Mouse (Mus musculus): ENCODE measurements around the gene Cand1. TPM values are rescaled to one million over a fixed set of nuclear protein-coding genes. Genes with fewer than 3 reads are reported as not detected.

The Cand1 gene
- total and polyA plus RNA-seq, 2 experiments, result 17.7 to 30.2 TPM

DNA sequence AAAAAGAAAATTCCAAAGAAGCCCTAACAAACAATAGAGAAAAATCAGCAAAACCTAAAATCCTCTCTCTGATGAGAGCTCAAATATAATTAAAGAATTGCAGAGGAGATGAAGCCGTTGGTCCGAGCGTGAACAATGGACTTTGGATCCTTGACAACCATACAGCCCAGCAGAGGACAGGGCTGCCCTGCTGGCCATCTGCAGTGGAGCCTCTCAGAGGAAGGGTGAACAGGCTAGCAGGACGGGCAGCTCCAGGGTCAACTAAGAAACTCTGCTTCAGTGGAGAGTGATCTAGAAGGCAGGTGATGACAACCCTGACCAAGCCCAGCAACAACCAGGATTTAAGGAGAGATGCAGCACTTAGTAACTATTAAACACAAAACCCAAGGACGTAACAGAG, 18.2 kb downstream of the Cand1 start:
- TF ChIP-seq POLR2A (IDR thresholded peaks at IDR 0.05; ENCODE audit: extremely low read depth, insufficient read depth, low read length) (no peak), CTCF (IDR thresholded peaks at IDR 0.05; ENCODE audit: low read depth, low read length) (peak; percentile 67)
- 35% methylated on average over 5 of the region's 5 CpGs for WGBS

DNA sequence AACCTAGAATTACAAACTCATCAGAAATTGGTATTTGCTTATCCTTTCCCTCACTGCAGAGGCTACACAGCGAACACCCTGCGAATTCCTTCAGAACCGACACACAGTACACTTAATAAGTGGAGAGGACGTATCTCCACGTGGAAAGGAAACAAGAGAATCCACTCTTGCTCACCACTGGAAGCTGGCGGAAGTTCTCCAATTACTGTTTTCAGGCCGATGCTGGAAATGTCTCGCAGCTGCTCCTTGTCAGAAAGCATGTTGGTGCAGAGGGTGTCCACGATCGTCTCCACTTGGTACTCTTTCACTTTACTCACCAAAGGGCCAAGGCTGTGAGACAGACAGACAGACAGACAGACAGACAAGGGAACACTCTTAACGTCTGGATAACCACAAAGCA, 20.4 kb downstream of the Cand1 start:
- 84% methylated on average over 11 of the region's 11 CpGs for WGBS
- Histone ChIP-seq H3K27me3 (ENCODE audit: control insufficient read depth, insufficient read depth, low read length) (no peaks in the 10 kb centered on the region), H3K4me3 (ENCODE audit: insufficient read depth, low read depth, low read length) (no peak overlapping the region), H3K9ac (ENCODE audit: low read depth, low read length) (no peak overlapping the region), H3K36me3 (ENCODE audit: control insufficient read depth, insufficient read depth, low read length) (peaks cover 37% of the 10 kb centered on the region), H3K4me1 (ENCODE audit: control insufficient read depth, insufficient read depth, low read length) (peaks cover 6% of the 10 kb centered on the region; the same call in 1 of the 2 replicates), H3K27ac (replicated peaks; ENCODE audit: insufficient read depth, low read depth, low read length) (no peak overlapping the region), H3K79me2 (ENCODE audit: control insufficient read depth, insufficient read depth, low read length) (peaks cover 11% of the 10 kb centered on the region; the same call in 1 of the 2 replicates)
- TF ChIP-seq POLR2A (IDR thresholded peaks at IDR 0.05; ENCODE audit: extremely low read depth, insufficient read depth, low read length), result no peak
- no peak for TF ChIP-seq CTCF (IDR thresholded peaks at IDR 0.05; ENCODE audit: low read depth, low read length)
- DNase-seq (ENCODE audit: extremely low read depth, low read depth, low spot score), result no peak

More for the DNA sequence above, 18.2 kb downstream of the Cand1 start:
- H3K9ac ChIP-seq (ENCODE audit: low read depth, low read length), result no peak overlapping the region
- H3K4me1 ChIP-seq (ENCODE audit: control insufficient read depth, insufficient read depth, low read length), result peaks cover 6% of the 10 kb centered on the region; the same call in 1 of the 2 replicates
- peaks cover 20% of the 10 kb centered on the region for H3K79me2 ChIP-seq (ENCODE audit: control insufficient read depth, insufficient read depth, low read length)
- no peak overlapping the region for H3K4me3 ChIP-seq (ENCODE audit: insufficient read depth, low read depth, low read length)
- H3K36me3 ChIP-seq (ENCODE audit: control insufficient read depth, insufficient read depth, low read length), result peaks cover 32% of the 10 kb centered on the region
- H3K27ac ChIP-seq (replicated peaks; ENCODE audit: insufficient read depth, low read depth, low read length), result no peak overlapping the region
- H3K27me3 ChIP-seq (ENCODE audit: control insufficient read depth, insufficient read depth, low read length), result no peaks in the 10 kb centered on the region
- peak; percentile 76 for DNase-seq (ENCODE audit: extremely low read depth, low read depth, low spot score)

DNA sequence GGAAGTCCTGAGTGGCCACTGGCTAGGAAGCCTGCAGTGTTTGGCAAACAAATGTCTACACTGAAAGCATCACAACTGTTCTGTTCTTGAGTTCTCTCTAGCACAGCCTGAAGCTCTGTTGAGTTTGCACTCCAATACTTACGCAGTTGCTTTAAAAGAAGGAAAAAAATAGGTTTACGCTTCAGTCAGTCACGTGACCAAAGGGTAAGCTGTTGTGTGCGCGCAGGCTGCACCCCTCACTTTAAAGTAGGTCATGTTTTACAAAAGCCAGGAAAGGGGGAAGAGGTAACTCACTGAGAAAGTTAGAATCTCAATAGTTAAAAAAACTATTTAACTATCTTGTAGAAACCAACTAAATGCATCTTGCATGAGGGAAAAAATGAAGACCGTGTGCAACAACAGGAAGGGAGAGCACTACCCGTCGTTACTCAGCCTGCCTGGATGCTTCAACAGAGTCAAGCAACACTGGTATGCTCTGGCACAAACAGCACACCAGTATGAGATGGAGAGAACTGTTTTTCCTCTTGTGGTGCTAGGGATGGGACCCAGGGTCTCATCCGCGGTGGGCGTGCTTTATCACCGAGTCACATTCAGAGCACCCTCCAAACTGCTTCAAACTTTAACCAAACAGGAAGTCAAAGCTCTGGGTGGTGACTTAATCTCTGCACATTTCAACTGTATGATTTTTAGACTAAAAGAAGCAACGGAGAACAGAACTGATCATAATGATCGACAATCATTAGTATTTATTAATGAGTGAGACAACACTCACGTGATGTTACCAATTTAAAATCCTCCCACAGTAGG, 21.4 kb downstream of the Cand1 start:
- H3K36me3 ChIP-seq (ENCODE audit: control insufficient read depth, insufficient read depth, low read length), result peaks cover 41% of the 10 kb centered on the region
- H3K79me2 ChIP-seq (ENCODE audit: control insufficient read depth, insufficient read depth, low read length), result peaks cover 8% of the 10 kb centered on the region; the same call in 1 of the 2 replicates
- 90% methylated on average over 15 of the region's 15 CpGs for WGBS
- H3K9ac ChIP-seq (ENCODE audit: low read depth, low read length), result no peak overlapping the region
- no peak overlapping the region for H3K4me3 ChIP-seq (ENCODE audit: insufficient read depth, low read depth, low read length)
- no peak for DNase-seq (ENCODE audit: extremely low read depth, low read depth, low spot score)
- TF ChIP-seq POLR2A (IDR thresholded peaks at IDR 0.05; ENCODE audit: extremely low read depth, insufficient read depth, low read length) (no peak), CTCF (IDR thresholded peaks at IDR 0.05; ENCODE audit: low read depth, low read length) (no peak)
- H3K27ac ChIP-seq (replicated peaks; ENCODE audit: insufficient read depth, low read depth, low read length), result no peak overlapping the region
- peaks cover 6% of the 10 kb centered on the region; the same call in 1 of the 2 replicates for H3K4me1 ChIP-seq (ENCODE audit: control insufficient read depth, insufficient read depth, low read length)
- H3K27me3 ChIP-seq (ENCODE audit: control insufficient read depth, insufficient read depth, low read length), result no peaks in the 10 kb centered on the region

DNA sequence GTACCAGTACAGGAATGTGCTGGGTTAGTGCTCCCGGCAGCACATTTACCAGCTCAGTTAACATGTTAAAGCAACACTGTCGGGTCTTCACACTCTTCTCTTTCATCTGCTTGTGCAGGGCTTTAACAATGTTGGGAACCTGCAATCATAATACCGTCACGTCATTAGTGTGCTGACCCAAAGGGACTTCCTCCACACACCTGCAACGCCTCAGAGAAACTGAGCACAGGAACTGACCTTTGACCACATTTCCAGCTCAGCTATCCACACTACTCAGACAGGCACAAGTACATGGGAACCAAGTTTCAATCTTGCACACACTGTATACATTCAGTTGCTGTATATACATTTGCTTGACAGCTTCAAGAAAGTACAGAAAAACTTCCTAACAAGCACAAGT, 27.4 kb downstream of the Cand1 start:
- no peak overlapping the region for H3K27ac ChIP-seq (replicated peaks; ENCODE audit: insufficient read depth, low read depth, low read length)
- no peak for TF ChIP-seq CTCF (IDR thresholded peaks at IDR 0.05; ENCODE audit: low read depth, low read length)
- TF ChIP-seq POLR2A (IDR thresholded peaks at IDR 0.05; ENCODE audit: extremely low read depth, insufficient read depth, low read length), result no peak
- no peaks in the 10 kb centered on the region for H3K27me3 ChIP-seq (ENCODE audit: control insufficient read depth, insufficient read depth, low read length)
- H3K4me3 ChIP-seq (ENCODE audit: insufficient read depth, low read depth, low read length), result no peak overlapping the region
- no peaks in the 10 kb centered on the region for H3K4me1 ChIP-seq (ENCODE audit: control insufficient read depth, insufficient read depth, low read length)
- DNase-seq (ENCODE audit: extremely low read depth, low read depth, low spot score), result no peak
- WGBS, result 85% methylated on average over 5 of the region's 5 CpGs
- no peak overlapping the region for H3K9ac ChIP-seq (ENCODE audit: low read depth, low read length)
- no peaks in the 10 kb centered on the region; the same call in 1 of the 2 replicates for H3K79me2 ChIP-seq (ENCODE audit: control insufficient read depth, insufficient read depth, low read length)
- H3K36me3 ChIP-seq (ENCODE audit: control insufficient read depth, insufficient read depth, low read length), result peaks cover 71% of the 10 kb centered on the region

DNA sequence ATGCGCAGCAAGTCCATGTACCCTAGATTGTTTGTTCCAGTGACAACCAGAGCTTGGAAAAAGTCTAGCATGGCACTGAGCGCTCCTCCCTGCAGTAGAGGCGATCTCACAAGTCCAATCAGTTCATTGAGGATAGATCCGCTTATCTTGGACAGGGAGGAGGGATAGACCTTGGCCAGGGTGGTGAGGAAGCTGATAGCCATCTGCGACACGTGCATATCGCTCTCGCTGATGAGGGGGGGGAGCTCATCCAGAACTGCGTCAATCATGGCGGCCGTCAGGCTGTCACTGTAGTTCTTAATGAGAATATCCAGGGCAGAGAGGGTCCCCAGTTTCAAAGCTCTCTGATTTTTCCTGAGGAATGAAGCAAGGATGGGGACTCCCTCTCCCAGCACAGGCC, 28.6 kb downstream of the Cand1 start:
- 95% methylated on average over 11 of the region's 11 CpGs for WGBS
- H3K9ac ChIP-seq (ENCODE audit: low read depth, low read length), result no peak overlapping the region
- no peak for DNase-seq (ENCODE audit: extremely low read depth, low read depth, low spot score)
- peaks cover 70% of the 10 kb centered on the region for H3K36me3 ChIP-seq (ENCODE audit: control insufficient read depth, insufficient read depth, low read length)
- H3K27me3 ChIP-seq (ENCODE audit: control insufficient read depth, insufficient read depth, low read length), result no peaks in the 10 kb centered on the region
- TF ChIP-seq POLR2A (IDR thresholded peaks at IDR 0.05; ENCODE audit: extremely low read depth, insufficient read depth, low read length) (no peak), CTCF (IDR thresholded peaks at IDR 0.05; ENCODE audit: low read depth, low read length) (no peak)
- H3K27ac ChIP-seq (replicated peaks; ENCODE audit: insufficient read depth, low read depth, low read length), result no peak overlapping the region
- H3K79me2 ChIP-seq (ENCODE audit: control insufficient read depth, insufficient read depth, low read length), result no peaks in the 10 kb centered on the region; the same call in 1 of the 2 replicates
- no peaks in the 10 kb centered on the region for H3K4me1 ChIP-seq (ENCODE audit: control insufficient read depth, insufficient read depth, low read length)
- H3K4me3 ChIP-seq (ENCODE audit: insufficient read depth, low read depth, low read length), result no peak overlapping the region

Measured in liver, adult 2 months (tissue).